24 mouse cellular contexts compared by ENCODE assay signal in genomic region chr12:75678393-75678792, GRCm38 (mm10).
"Had no signal": no experiment of that assay in that cellular context is flagged by ENCODE, and none has a peak within 500 bp of the region (broad histone marks: within the 10 kb centered on the region; RNA-seq: fewer than 3 reads in every experiment).

No protein-coding gene starts in this region.

- ATAC-seq: forebrain, embryonic 16.5 days; hindbrain, postnatal 0 days; liver, embryonic 12.5 days had no signal

- H3K27me3 ChIP-seq: heart, embryonic 13.5 days; heart, embryonic 15.5 days; hindbrain, embryonic 13.5 days; hindbrain, embryonic 15.5 days; kidney, embryonic 15.5 days; limb, embryonic 12.5 days; liver, embryonic 12.5 days had no signal

- H3K27ac ChIP-seq: heart, adult 2 months; heart, embryonic 13.5 days; heart, embryonic 15.5 days; hindbrain, embryonic 13.5 days; hindbrain, embryonic 15.5 days; hindbrain, postnatal 0 days; kidney, embryonic 15.5 days; layer of hippocampus, adult 2 months; left cerebral cortex, adult 2 months; limb, embryonic 10.5 days; limb, embryonic 12.5 days; liver, embryonic 12.5 days; liver, embryonic 14.5 days had no signal

- H3K9ac ChIP-seq: heart, embryonic 13.5 days; heart, embryonic 15.5 days; hindbrain, embryonic 13.5 days; hindbrain, embryonic 15.5 days; kidney, embryonic 15.5 days; limb, embryonic 12.5 days; liver, embryonic 12.5 days; liver, embryonic 14.5 days had no signal

- H3K9me3 ChIP-seq: heart, embryonic 13.5 days; heart, embryonic 15.5 days; hindbrain, embryonic 13.5 days; hindbrain, embryonic 15.5 days; kidney, embryonic 15.5 days; limb, embryonic 10.5 days; limb, embryonic 12.5 days had no signal

- H3K36me3 ChIP-seq: heart, embryonic 13.5 days; heart, embryonic 15.5 days; hindbrain, embryonic 13.5 days; hindbrain, embryonic 15.5 days; kidney, embryonic 15.5 days; limb, embryonic 10.5 days; limb, embryonic 12.5 days had no signal

- H3K4me3 ChIP-seq: heart, adult 2 months; heart, embryonic 13.5 days; heart, embryonic 15.5 days; hindbrain, embryonic 13.5 days; hindbrain, embryonic 15.5 days; kidney, embryonic 15.5 days; layer of hippocampus, adult 2 months; left cerebral cortex, adult 2 months; limb, embryonic 10.5 days; limb, embryonic 12.5 days; liver, embryonic 12.5 days had no signal

- DNase-seq: gastrocnemius, postnatal 14 days; gastrocnemius, postnatal 36 days; heart, adult 11 months; heart, adult 2 months; heart, postnatal 14 days; heart, postnatal 36 days; kidney, adult 8-10 months; kidney, postnatal 10 days; kidney, postnatal 25 days; kidney, postnatal 4 days had no signal

- H3K4me2 ChIP-seq: heart, embryonic 11.5 days; heart, embryonic 13.5 days; heart, embryonic 15.5 days; hindbrain, embryonic 13.5 days; hindbrain, embryonic 15.5 days; kidney, embryonic 15.5 days; limb, embryonic 12.5 days; liver, embryonic 12.5 days had no signal

- H3K4me1 ChIP-seq: heart, embryonic 13.5 days; heart, embryonic 15.5 days; hindbrain, embryonic 13.5 days; hindbrain, embryonic 15.5 days; kidney, embryonic 15.5 days; limb, embryonic 10.5 days; limb, embryonic 12.5 days; liver, embryonic 12.5 days had no signal
